Mouse (Mus musculus) heart, adult 2 months (tissue): ENCODE measurements around the gene Fam173a.

Experiments
- CTCF ChIP-seq: fragments of 200-600 bp; IDR thresholded peaks from 2 replicates; pipeline ENCODE4 v1.8.1; 2022; ENCODE audit warnings: antibody characterized with exemption, mild to moderate bottlenecking, moderate library complexity
- EP300 ChIP-seq: fragments of 200-500 bp; IDR thresholded peaks from 2 replicates; pipeline ENCODE4 v1.6.1; 2011; ENCODE audit warnings: low read depth, low read length, control low read depth; ENCODE audit not compliant: insufficient read depth
- POLR2A ChIP-seq: fragments of 200-500 bp; IDR thresholded peaks from 2 replicates; pipeline ENCODE4 v1.6.1; 2011; ENCODE audit warnings: mild to moderate bottlenecking, low read depth, low read length, control low read depth; ENCODE audit not compliant: insufficient read depth

DNA sequence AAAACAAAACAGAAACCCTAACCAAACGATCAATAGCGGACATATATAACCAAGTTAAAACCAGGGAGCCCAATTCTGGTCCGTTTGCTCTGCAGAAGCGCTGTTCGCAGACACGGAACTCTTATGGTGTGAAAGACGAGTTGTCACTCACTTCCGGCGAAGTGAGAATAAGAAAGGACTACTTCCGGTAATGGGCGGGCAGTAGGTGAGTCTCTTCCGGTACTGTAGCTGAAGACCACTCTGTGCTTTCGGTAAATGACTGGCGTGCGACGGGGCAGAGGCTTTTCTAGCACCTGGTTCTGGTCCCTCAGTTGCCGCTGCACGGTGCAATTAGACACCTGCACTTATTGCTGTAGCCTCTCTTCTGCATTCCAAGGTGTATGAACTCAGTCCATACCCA is 30.8 kb upstream of the Fam173a start, which contains the start of gene Wdr24:
- TF ChIP-seq CTCF, result no peak
- TF ChIP-seq POLR2A, result peak; percentile 82
- 0 out of 2 replicates have a peak, but pooled peaks have one; percentile 38 for TF ChIP-seq EP300
